Mouse (Mus musculus) midbrain, embryonic 10.5 days (tissue): ENCODE data around the gene Bach1. TPM values are rescaled to one million over a fixed set of nuclear protein-coding genes. Genes with fewer than 3 reads are reported as not detected.

Experiments
- DNase-seq: peaks from one replicate; pipeline ENCODE4 v3.0.0-alpha.2; 2017; ENCODE audit warnings: low spot score
- H3K27ac ChIP-seq: fragments of 300-500 bp; sonication (generic); replicated peaks from 2 replicates; pipeline ENCODE4 v1.5.1; 2016; ENCODE audit warnings: mild to moderate bottlenecking
- H3K27me3 ChIP-seq: fragments of 300-500 bp; sonication (generic); 2 replicates; pipeline ENCODE4 v1.6.1; 2016; ENCODE audit warnings: low read depth, mild to moderate bottlenecking; ENCODE audit not compliant: poor library complexity, severe bottlenecking
- H3K36me3 ChIP-seq: fragments of 300-500 bp; sonication (generic); 2 replicates; pipeline ENCODE4 v1.6.1; 2016; ENCODE audit warnings: mild to moderate bottlenecking, moderate library complexity
- H3K4me1 ChIP-seq: fragments of 300-500 bp; sonication (generic); 2 replicates; pipeline ENCODE4 v1.6.1; 2016
- H3K4me3 ChIP-seq: fragments of 300-500 bp; sonication (generic); 2 replicates; pipeline ENCODE4 v1.5.1; 2016; ENCODE audit warnings: mild to moderate bottlenecking, moderate library complexity
- H3K9me3 ChIP-seq: fragments of 300-500 bp; sonication (generic); replicated peaks from 2 replicates; pipeline ENCODE4 v1.6.1; 2016; ENCODE audit warnings: mild to moderate bottlenecking
- WGBS: fragments of 180-500 bp; shearing (Covaris S2); methylation state at CpG from one replicate; pipeline ENCODE4 v1.1.7; 2016; 5-methylcytosine and 5-hydroxymethylcytosine counted together
- polyA plus RNA-seq: library from polyadenylated mRNA; unstranded; fragments of >200 nt; fragmentation: Nextera tagmentation; extraction: Ambion mirVana; gene quantifications from 2 replicates; pipeline ENCODE4 v1.2.1, GENCODE M21; 2016

The Bach1 gene
- polyA plus RNA-seq, 1 experiment from 2014 or later, result 12.9 TPM

GRCm38 (mm10) chr16:87665752-87666619 is 32.8 kb upstream of the Bach1 start:
- WGBS, result 88% methylated on average over 19 of the region's 19 CpGs
- H3K9me3 ChIP-seq, result no peaks in the 10 kb centered on the region
- no peak for DNase-seq
- H3K4me1 ChIP-seq, result no peaks in the 10 kb centered on the region
- H3K27ac ChIP-seq, result no peak overlapping the region
- no peak overlapping the region for H3K4me3 ChIP-seq
- no peaks in the 10 kb centered on the region for H3K36me3 ChIP-seq
- no peaks in the 10 kb centered on the region for H3K27me3 ChIP-seq

GRCm38 (mm10) chr16:87666620-87667004 is 32.1 kb upstream of the Bach1 start:
- WGBS, result 86% methylated on average over 4 of the region's 4 CpGs
- Histone ChIP-seq H3K4me3 (no peak overlapping the region), H3K9me3 (no peaks in the 10 kb centered on the region), H3K4me1 (no peaks in the 10 kb centered on the region), H3K27me3 (no peaks in the 10 kb centered on the region), H3K36me3 (no peaks in the 10 kb centered on the region), H3K27ac (no peak overlapping the region)
- no peak for DNase-seq

- H3K4me1 ChIP-seq, result no peaks in the 10 kb centered on the region
- no peak for DNase-seq
- no peak overlapping the region for H3K27ac ChIP-seq
- no peak overlapping the region for H3K4me3 ChIP-seq
- H3K27me3 ChIP-seq, result no peaks in the 10 kb centered on the region
- WGBS, result 92% methylated on average over 6 of the region's 6 CpGs
- H3K36me3 ChIP-seq, result no peaks in the 10 kb centered on the region
- no peaks in the 10 kb centered on the region for H3K9me3 ChIP-seq
These were observed 30.7 kb upstream of the Bach1 start for GRCm38 (mm10) chr16:87668002-87668401.

GRCm38 (mm10) chr16:87670091-87670820 is 28.5 kb upstream of the Bach1 start:
- Histone ChIP-seq H3K27me3 (no peaks in the 10 kb centered on the region), H3K4me1 (no peaks in the 10 kb centered on the region), H3K36me3 (no peaks in the 10 kb centered on the region), H3K27ac (no peak overlapping the region), H3K4me3 (no peak overlapping the region), H3K9me3 (no peaks in the 10 kb centered on the region)
- 86% methylated on average over 8 of the region's 8 CpGs for WGBS
- no peak for DNase-seq

GRCm38 (mm10) chr16:87670821-87671165 is 28.0 kb upstream of the Bach1 start:
- no peak overlapping the region for H3K27ac ChIP-seq
- no peaks in the 10 kb centered on the region for H3K27me3 ChIP-seq
- DNase-seq, result no peak
- H3K4me3 ChIP-seq, result no peak overlapping the region
- no peaks in the 10 kb centered on the region for H3K36me3 ChIP-seq
- no peaks in the 10 kb centered on the region for H3K4me1 ChIP-seq
- no peaks in the 10 kb centered on the region for H3K9me3 ChIP-seq
- WGBS, result 89% methylated on average over 9 of the region's 9 CpGs

- no peaks in the 10 kb centered on the region for H3K9me3 ChIP-seq
- 83% methylated on average over 12 of the region's 12 CpGs for WGBS
- no peak for DNase-seq
These were observed 27.4 kb upstream of the Bach1 start for GRCm38 (mm10) chr16:87671336-87671735.

GRCm38 (mm10) chr16:87673155-87673554 is 25.6 kb upstream of the Bach1 start:
- no peaks in the 10 kb centered on the region for H3K4me1 ChIP-seq
- H3K4me3 ChIP-seq, result no peak overlapping the region
- H3K9me3 ChIP-seq, result no peaks in the 10 kb centered on the region
- no peaks in the 10 kb centered on the region for H3K27me3 ChIP-seq
- WGBS, result 84% methylated on average over 7 of the region's 7 CpGs
- no peaks in the 10 kb centered on the region for H3K36me3 ChIP-seq
- H3K27ac ChIP-seq, result no peak overlapping the region
- DNase-seq, result no peak

More at GRCm38 (mm10) chr16:87671336-87671735, 27.4 kb upstream of the Bach1 start:
- Histone ChIP-seq H3K27me3 (no peaks in the 10 kb centered on the region), H3K4me3 (no peak overlapping the region), H3K27ac (no peak overlapping the region), H3K36me3 (no peaks in the 10 kb centered on the region), H3K4me1 (no peaks in the 10 kb centered on the region)

GRCm38 (mm10) chr16:87676182-87676581 is 22.6 kb upstream of the Bach1 start:
- H3K27ac ChIP-seq, result no peak overlapping the region
- WGBS, result 80% methylated on average over 10 of the region's 10 CpGs
- no peak overlapping the region for H3K4me3 ChIP-seq
- no peak for DNase-seq
- H3K4me1 ChIP-seq, result no peaks in the 10 kb centered on the region
- H3K9me3 ChIP-seq, result no peaks in the 10 kb centered on the region
- no peaks in the 10 kb centered on the region for H3K27me3 ChIP-seq
- H3K36me3 ChIP-seq, result no peaks in the 10 kb centered on the region

GRCm38 (mm10) chr16:87678667-87679066 is 20.1 kb upstream of the Bach1 start:
- peaks cover 12% of the 10 kb centered on the region for H3K4me1 ChIP-seq
- no peak overlapping the region for H3K27ac ChIP-seq
- no peak for DNase-seq
- H3K9me3 ChIP-seq, result no peaks in the 10 kb centered on the region
- H3K36me3 ChIP-seq, result no peaks in the 10 kb centered on the region
- no peak overlapping the region for H3K4me3 ChIP-seq
- H3K27me3 ChIP-seq, result no peaks in the 10 kb centered on the region
- 72% methylated on average over 11 of the region's 11 CpGs for whole genome bisulfite sequencing

GRCm38 (mm10) chr16:87680912-87681634 is 17.7 kb upstream of the Bach1 start:
- WGBS, result 91% methylated on average over 9 of the region's 9 CpGs
- H3K4me3 ChIP-seq, result no peak overlapping the region
- H3K27ac ChIP-seq, result no peak overlapping the region
- H3K36me3 ChIP-seq, result no peaks in the 10 kb centered on the region
- H3K4me1 ChIP-seq, result peaks cover 12% of the 10 kb centered on the region
- no peaks in the 10 kb centered on the region for H3K9me3 ChIP-seq
- no peak for DNase-seq
- H3K27me3 ChIP-seq, result no peaks in the 10 kb centered on the region

- no peak overlapping the region for H3K27ac ChIP-seq
- H3K4me3 ChIP-seq, result no peak overlapping the region
- peaks cover 12% of the 10 kb centered on the region for H3K4me1 ChIP-seq
- WGBS, result 79% methylated on average over 3 of the region's 3 CpGs
- H3K27me3 ChIP-seq, result no peaks in the 10 kb centered on the region
- no peaks in the 10 kb centered on the region for H3K36me3 ChIP-seq
- no peaks in the 10 kb centered on the region for H3K9me3 ChIP-seq
- DNase-seq, result no peak
These were observed 16.9 kb upstream of the Bach1 start for GRCm38 (mm10) chr16:87681848-87682247.

- DNase-seq, result no peak
These were observed 12.3 kb upstream of the Bach1 start for GRCm38 (mm10) chr16:87686458-87686857.

More at GRCm38 (mm10) chr16:87686458-87686857, 12.3 kb upstream of the Bach1 start:
- Histone ChIP-seq H3K27me3 (no peaks in the 10 kb centered on the region), H3K27ac (no peak overlapping the region), H3K4me1 (peaks cover 12% of the 10 kb centered on the region), H3K4me3 (no peak overlapping the region), H3K9me3 (no peaks in the 10 kb centered on the region), H3K36me3 (no peaks in the 10 kb centered on the region)
- WGBS, result 82% methylated on average over 1 of the region's 1 CpGs
